Mouse (Mus musculus): ENCODE measurements around the gene Slc36a3. TPM values are rescaled to one million over a fixed set of nuclear protein-coding genes. Genes with fewer than 3 reads are reported as not detected.

Gene Slc36a3
- total RNA-seq (2014; fragmentation: Nextera tagmentation) = not detected in 2 replicates
- total RNA-seq (2017) = not detected in 2 replicates

DNA sequence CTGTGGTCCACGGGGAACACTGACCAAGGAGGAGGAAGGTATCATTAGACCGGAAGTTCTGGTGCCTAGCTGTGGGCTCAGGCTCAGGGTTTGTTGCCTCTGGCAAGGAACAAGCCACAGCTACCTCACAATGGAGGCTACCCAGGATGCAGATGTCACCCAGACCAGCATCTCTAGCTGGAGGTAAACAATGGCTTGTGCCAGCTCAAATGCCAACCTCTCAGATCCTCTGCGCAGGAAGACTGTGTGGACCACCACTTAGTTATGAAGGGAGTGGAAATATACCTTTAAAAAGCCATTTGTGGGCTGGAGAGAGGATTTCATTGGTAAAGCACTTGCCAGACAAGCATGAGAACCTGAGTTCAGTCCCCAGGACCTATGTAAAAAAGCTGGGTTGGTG lies at the start of gene Slc36a3:
Gene Slc36a3 (minus strand): TSS at position 101 of the 400 bp plus-strand sequence.
- no peak for ATAC-seq (replicated peaks; ENCODE audit: poor library complexity, severe bottlenecking)

- ATAC-seq (replicated peaks; ENCODE audit: poor library complexity, severe bottlenecking) = peak; percentile 73
These were observed 46.4 kb upstream of the Slc36a3 start for GRCm38 (mm10) chr11:55197740-55198510.

DNA sequence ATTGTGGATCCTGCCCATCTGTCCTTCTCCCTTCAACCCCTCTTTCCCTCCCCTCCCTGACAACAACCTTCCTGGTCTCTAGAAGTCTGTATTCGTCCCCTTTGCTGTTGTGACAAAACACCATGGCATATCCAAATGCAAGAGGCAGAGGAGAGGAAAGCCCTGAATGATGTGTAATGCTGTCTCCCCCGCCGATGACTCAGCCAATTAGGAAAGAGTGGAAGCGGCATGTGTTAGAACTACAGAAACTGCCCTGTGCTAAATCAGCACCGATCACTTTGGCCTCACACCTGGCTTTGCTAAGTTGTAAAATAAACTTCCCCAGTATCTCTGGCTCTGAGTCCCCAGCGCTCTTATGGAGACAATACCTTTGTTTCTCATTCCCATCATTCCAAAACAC lies 45.6 kb upstream of the Slc36a3 start:
- ATAC-seq (replicated peaks; ENCODE audit: poor library complexity, severe bottlenecking) = peak; percentile 44

GRCm38 (mm10) chr11:55190216-55190615 lies 38.7 kb upstream of the Slc36a3 start:
- no peak for ATAC-seq (replicated peaks; ENCODE audit: poor library complexity, severe bottlenecking)

DNA sequence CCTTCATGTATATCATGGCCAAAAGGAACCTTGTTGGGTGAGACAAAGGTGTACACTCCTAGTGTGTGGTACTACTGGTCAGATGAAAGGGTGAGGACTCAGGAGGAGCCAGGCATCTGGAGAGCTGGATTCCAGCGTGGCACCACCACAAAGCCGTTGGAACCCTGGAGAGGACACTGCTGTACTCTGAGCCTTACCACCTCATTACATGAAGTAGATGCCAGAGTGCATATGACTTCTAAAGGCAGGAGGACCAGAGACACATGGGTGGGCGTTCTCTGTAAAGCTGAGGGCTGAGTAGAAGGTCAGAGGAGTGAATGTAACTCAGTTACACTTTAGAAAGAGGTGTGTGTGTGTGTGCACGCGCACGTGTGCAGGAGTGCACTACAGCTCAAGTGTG lies 36.3 kb upstream of the Slc36a3 start:
- no peak for ATAC-seq (replicated peaks; ENCODE audit: poor library complexity, severe bottlenecking)

GRCm38 (mm10) chr11:55187292-55187691 lies 35.8 kb upstream of the Slc36a3 start:
- peak; percentile 65 for ATAC-seq (replicated peaks; ENCODE audit: poor library complexity, severe bottlenecking)

GRCm38 (mm10) chr11:55184733-55185291 lies 33.3 kb upstream of the Slc36a3 start, which contains the start of gene Slc36a2:
Slc36a2 (minus strand) TSS chr11:55185077.
- ATAC-seq (replicated peaks; ENCODE audit: poor library complexity, severe bottlenecking) = peak; percentile 55

DNA sequence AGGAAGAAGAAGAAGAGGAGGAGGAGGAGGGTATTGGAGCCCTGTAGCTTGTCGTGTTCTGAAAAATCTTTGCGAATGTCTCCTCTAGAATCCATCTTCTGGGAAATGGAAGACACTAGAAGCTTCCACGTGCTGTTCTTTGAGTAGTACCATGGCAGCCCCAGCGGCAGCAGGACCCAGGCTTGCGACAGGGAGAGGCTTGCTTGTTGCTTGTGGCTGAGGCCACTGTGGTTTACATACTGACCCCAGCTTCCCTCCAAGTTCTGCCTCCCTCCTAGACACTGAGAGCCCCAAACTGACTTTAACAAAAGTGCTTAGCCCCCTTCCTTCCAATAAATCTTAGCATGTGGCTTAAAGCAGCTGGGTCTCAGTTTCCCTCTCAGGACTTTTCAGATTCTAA lies 32.7 kb upstream of the Slc36a3 start:
- ATAC-seq (replicated peaks; ENCODE audit: poor library complexity, severe bottlenecking) = peak; percentile 53

- ATAC-seq (replicated peaks; ENCODE audit: poor library complexity, severe bottlenecking) = no peak
These were observed 31.6 kb upstream of the Slc36a3 start for GRCm38 (mm10) chr11:55183124-55183523.

DNA sequence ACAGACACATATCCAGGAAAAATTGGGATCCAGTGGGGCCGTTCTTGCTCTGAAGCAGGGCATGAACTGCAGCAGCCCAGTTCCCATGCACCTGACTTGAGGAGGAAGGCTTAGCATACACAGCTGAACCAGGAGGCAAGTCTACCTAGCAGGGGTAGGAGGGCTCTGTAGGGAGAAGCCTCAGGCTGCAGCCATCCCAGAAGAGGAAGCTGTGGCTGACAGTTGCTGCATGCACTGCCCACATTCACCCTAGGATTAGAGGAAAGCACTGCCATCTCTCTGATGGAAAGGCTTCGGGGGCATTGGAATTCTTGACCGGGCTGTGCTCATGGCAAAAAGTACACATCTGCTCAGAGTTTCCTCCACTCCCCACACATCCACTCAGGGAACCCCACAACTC lies 28.3 kb upstream of the Slc36a3 start:
- peak; percentile 75 for ATAC-seq (replicated peaks; ENCODE audit: poor library complexity, severe bottlenecking)

GRCm38 (mm10) chr11:55178830-55179229 lies 27.3 kb upstream of the Slc36a3 start:
- peak; percentile 23; the same call in 1 of the 2 replicates for ATAC-seq (replicated peaks; ENCODE audit: poor library complexity, severe bottlenecking)

GRCm38 (mm10) chr11:55170501-55170900 lies 19.0 kb upstream of the Slc36a3 start:
- no peak for ATAC-seq (replicated peaks; ENCODE audit: poor library complexity, severe bottlenecking)

DNA sequence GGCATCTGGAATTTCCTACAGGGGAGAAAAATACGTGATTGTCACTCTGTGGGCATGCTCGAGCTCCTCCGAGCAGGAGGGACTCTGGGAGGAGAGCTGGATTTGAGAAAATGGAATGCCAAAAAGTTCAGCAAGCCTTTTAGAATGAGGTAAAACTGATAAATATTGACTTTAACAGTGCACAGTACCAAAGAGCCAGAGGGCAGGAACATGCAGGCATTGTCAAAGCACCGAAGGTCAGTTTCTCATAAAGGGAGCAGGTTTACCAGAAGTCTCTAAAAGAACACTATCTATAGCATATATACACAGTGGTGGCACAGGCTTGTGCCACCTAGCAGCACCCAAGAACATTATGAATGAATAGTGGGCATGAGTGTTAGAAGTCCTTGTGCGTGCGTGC lies 17.4 kb upstream of the Slc36a3 start:
- no peak for ATAC-seq (replicated peaks; ENCODE audit: poor library complexity, severe bottlenecking)

DNA sequence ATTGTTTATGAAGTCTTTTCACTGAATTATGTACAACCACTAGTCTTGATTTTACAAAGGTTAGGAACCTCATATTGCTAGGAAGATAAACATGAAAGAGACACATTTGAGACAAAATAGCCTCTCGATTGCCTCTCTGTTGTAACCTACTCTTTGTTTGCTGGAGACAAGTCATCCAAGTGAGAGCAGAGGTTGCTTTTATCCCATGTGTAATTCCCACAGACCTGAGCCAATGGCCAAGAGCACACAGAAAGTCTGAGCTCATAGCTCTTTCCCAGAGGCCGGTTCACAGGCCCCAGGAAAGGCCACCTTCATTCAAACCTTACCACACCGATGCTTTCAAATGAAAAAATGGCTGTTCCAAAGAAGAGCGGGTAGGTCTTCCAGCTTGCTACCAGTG lies 17.0 kb upstream of the Slc36a3 start:
- ATAC-seq (replicated peaks; ENCODE audit: poor library complexity, severe bottlenecking) = no peak

DNA sequence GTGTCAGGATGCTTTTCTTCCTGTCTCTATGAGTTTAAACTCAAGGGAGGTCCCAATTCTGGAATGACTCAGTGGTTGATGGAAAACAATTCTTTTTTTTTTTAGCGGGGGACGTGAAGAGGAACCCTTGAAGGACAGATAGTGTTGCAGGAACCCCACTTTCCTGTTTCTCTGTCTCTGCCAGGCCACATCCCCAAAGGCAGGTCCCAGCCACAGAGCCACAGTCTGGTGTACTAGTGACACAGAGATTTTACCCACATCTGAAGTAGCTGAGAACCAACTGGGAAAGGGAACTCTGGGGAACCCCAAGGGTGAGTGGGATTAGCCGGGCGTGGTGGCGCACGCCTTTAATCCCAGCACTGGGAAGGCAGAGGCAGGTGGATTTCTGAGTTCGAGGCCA lies 14.2 kb upstream of the Slc36a3 start:
- ATAC-seq (replicated peaks; ENCODE audit: poor library complexity, severe bottlenecking) = peak; percentile 66

- ATAC-seq (replicated peaks; ENCODE audit: poor library complexity, severe bottlenecking) = peak; percentile 72
These were observed 13.2 kb upstream of the Slc36a3 start for GRCm38 (mm10) chr11:55164723-55165122.

DNA sequence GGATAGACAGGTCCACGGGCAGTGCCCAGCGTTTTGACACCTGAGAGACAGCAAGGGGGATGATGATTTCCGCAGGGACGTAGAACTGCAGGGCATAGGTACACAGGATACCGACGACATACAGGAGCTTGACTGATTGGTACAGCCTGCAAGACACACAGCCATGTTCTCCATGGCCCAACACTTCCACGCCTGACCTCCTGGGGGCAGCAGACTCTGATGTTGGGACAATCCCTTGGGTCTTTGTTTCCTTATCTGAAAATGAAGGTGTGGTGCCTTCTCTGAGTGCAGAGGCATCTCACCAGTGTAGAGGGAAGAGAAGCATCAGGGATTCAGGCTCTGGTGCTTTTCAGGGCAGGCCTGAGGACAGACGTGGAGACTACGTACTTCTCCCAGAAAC lies 11.2 kb upstream of the Slc36a3 start:
- ATAC-seq (replicated peaks; ENCODE audit: poor library complexity, severe bottlenecking) = peak; percentile 62

DNA sequence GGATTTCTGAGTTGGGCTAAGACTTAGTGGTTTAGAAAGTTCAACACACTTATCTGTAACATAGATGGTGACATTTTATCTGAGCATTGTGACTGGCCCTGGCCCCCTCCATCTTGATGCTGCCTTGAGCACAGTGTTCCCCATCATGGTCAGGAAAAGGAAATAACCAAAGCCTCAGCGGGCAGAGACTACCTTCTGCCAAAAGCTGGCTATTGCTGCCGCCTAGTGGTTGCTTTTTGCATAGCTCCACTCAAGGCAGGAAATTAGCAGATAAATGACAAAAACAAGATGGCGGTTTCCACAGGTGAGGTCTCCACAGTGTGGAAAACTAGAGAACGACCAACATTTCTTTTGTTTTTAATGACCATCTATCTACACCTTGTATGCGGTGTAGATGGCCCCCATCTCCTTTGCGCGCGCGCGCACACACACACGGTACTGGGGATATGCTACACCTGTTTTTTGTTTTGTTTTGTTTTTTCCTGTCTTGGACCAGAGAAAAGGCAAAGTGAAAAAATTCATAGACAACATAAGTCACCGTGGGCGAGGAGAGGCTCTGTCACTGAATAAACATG lies 7.4 kb upstream of the Slc36a3 start:
- peak; percentile 61 for ATAC-seq (replicated peaks; ENCODE audit: poor library complexity, severe bottlenecking)

GRCm38 (mm10) chr11:55155070-55155421 lies 3.5 kb upstream of the Slc36a3 start:
- peak; percentile 95 for ATAC-seq (replicated peaks; ENCODE audit: poor library complexity, severe bottlenecking)

GRCm38 (mm10) chr11:55154398-55155069 lies 3.0 kb upstream of the Slc36a3 start:
- ATAC-seq (replicated peaks; ENCODE audit: poor library complexity, severe bottlenecking) = peak; percentile 28; the same call in 1 of the 2 replicates

DNA sequence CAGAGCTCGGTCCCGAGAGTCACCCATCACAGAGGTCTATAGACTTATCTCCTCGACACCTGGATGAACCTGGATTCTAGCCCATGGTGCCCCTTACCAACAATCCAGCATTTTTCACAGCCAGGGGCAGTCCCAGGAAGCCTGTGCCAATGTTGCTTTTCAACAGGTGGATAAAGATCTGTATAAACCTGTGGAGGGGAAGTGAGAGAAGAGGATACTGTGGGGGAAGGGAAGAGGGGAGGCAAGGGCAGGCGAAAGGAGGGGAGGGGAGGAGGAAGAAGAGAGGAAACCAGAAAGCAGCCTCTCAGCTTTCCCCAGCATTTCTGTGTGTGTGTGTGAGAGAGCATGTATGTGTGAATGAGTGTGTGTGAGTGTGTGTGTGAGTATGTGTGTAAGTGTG lies 3.0 kb downstream of the Slc36a3 start:
- ATAC-seq (replicated peaks; ENCODE audit: poor library complexity, severe bottlenecking) = peak; percentile 59
